Mouse (Mus musculus) liver, embryonic 13.5 days (tissue): ENCODE results near the gene Msrb2. TPM values are rescaled to one million over a fixed set of nuclear protein-coding genes. Genes with fewer than 3 reads are reported as not detected.

ENCODE experiments used
- ATAC-seq: fragments of 200-750 bp; cut with Nextera tagmentation; 2 replicates; pipeline ENCODE4 v1.8.0; 2017; ENCODE audit warnings: low read depth, mild to moderate bottlenecking, moderate number of reproducible peaks, moderate library complexity
- DNase-seq: peaks from one replicate; pipeline ENCODE4 v3.0.0; 2022
- H3K27ac ChIP-seq: fragments of 300-500 bp; sonication (generic); 2 replicates; pipeline ENCODE4 v1.5.1; 2015; ENCODE audit warnings: moderate library complexity, mild to moderate bottlenecking, inconsistent platforms
- H3K27me3 ChIP-seq: fragments of 300-500 bp; sonication (generic); 2 replicates; pipeline ENCODE4 v1.6.1; 2015; ENCODE audit warnings: mild to moderate bottlenecking, inconsistent platforms
- H3K36me3 ChIP-seq: fragments of 300-500 bp; sonication (generic); 2 replicates; pipeline ENCODE4 v1.6.1; 2015; ENCODE audit warnings: mild to moderate bottlenecking, inconsistent platforms
- H3K4me1 ChIP-seq: fragments of 300-500 bp; sonication (generic); replicated peaks from 2 replicates; pipeline ENCODE4 v1.6.1; 2015; ENCODE audit warnings: inconsistent platforms
- H3K4me2 ChIP-seq: fragments of 300-500 bp; sonication (generic); 2 replicates; pipeline ENCODE4 v1.6.1; 2015; ENCODE audit warnings: inconsistent platforms, mild to moderate bottlenecking, moderate library complexity
- H3K4me3 ChIP-seq: fragments of 300-500 bp; sonication (generic); replicated peaks from 2 replicates; pipeline ENCODE4 v1.5.1; 2015; ENCODE audit warnings: mild to moderate bottlenecking, inconsistent platforms
- H3K9ac ChIP-seq: fragments of 300-500 bp; sonication (generic); 2 replicates; pipeline ENCODE4 v1.6.1; 2015; ENCODE audit warnings: mild to moderate bottlenecking, inconsistent platforms
- H3K9me3 ChIP-seq: fragments of 300-500 bp; sonication (generic); replicated peaks from 2 replicates; pipeline ENCODE4 v1.6.1; 2016; ENCODE audit warnings: inconsistent platforms
- WGBS: fragments of 180-500 bp; shearing (Covaris S2); methylation state at CpG from one replicate; pipeline ENCODE4 v1.1.7; 2015; ENCODE audit not compliant: insufficient replicate concordance; 5-methylcytosine and 5-hydroxymethylcytosine counted together
- polyA plus RNA-seq: library from polyadenylated mRNA; unstranded; fragments of >200 nt; fragmentation: Nextera tagmentation; extraction: Ambion mirVana; gene quantifications from 2 replicates; pipeline ENCODE4 v1.2.1, GENCODE M21; 2015

The Msrb2 gene
- polyA plus RNA-seq, 1 experiment from 2014 or later: 10.6 TPM

DNA sequence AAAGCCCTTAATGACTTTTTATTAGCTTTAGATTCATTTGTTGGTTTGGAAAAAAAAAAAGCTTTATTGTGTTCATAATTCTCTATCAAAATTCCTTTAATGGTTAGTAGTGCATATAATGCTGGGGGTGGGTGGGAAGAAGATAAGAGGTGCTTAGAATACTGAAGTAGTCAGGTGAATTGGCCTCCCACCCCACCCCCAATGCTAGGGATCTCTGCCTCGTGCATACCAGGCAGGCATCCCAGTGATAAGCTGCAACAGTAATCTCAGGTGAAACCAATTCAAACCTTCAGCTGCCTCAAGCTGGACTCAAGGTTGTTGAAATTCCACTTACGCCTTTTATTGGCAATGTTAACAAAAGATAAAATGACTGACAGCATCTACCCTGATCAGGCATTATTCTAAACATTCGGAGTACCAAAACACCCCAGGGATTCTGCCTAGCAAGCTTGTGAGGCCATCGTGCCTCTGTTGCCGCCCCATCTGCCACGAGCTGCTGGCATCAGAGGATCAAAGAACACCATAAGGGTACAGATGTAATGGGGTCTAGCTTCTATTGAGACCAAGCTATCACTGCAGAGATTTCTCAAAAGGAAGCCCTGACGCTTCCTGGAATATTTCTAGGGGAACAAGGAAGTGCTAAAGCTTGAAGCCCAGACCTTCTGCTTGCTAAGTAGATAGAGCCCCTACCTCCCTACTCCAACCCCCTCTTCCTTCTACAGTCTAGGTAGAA is 19.3 kb downstream of the Msrb2 start:
- H3K9ac ChIP-seq: no peak overlapping the region
- no peak overlapping the region for H3K4me2 ChIP-seq
- 55% methylated on average over 7 of the region's 7 CpGs for WGBS
- H3K27me3 ChIP-seq: no peaks in the 10 kb centered on the region
- no peak overlapping the region for H3K4me3 ChIP-seq
- no peak for DNase-seq
- no peaks in the 10 kb centered on the region for H3K4me1 ChIP-seq
- no peaks in the 10 kb centered on the region for H3K36me3 ChIP-seq
- H3K9me3 ChIP-seq: no peaks in the 10 kb centered on the region
- no peak for ATAC-seq
- H3K27ac ChIP-seq: no peak overlapping the region

- Histone ChIP-seq H3K36me3 (no peaks in the 10 kb centered on the region), H3K27ac (no peak overlapping the region), H3K4me2 (no peak overlapping the region), H3K4me3 (no peak overlapping the region), H3K4me1 (no peaks in the 10 kb centered on the region), H3K9ac (no peak overlapping the region), H3K9me3 (no peaks in the 10 kb centered on the region), H3K27me3 (no peaks in the 10 kb centered on the region)
- DNase-seq (no peak), ATAC-seq (no peak)
- WGBS: 72% methylated on average over 3 of the region's 3 CpGs
Observed at GRCm38 (mm10) chr2:19391649-19392048, 20.4 kb downstream of the Msrb2 start.

DNA sequence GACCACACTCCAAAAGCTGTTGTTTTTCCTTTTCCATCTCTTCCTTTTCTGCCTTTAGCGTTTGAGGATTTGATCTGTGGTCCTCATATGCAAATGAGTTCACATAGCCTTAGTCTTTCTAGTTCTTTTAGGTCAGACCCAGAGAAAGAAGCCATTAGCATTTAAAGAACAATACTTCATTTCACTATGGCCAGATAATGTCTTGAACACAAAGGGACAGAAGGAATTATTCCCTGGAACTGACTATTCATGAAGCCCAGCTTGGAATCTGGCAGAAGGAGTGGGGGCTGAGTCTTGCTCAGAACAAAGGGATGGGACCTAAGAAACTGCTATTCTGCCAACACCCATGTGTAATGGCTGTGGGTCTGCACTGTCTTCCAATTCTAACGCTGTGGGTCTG is 21.6 kb downstream of the Msrb2 start:
- Histone ChIP-seq H3K9me3 (no peaks in the 10 kb centered on the region), H3K4me2 (no peak overlapping the region), H3K4me3 (no peak overlapping the region), H3K4me1 (no peaks in the 10 kb centered on the region), H3K27ac (no peak overlapping the region), H3K27me3 (no peaks in the 10 kb centered on the region), H3K9ac (no peak overlapping the region), H3K36me3 (peaks cover 4% of the 10 kb centered on the region; the same call in 1 of the 2 replicates)
- ATAC-seq (no peak), DNase-seq (no peak)
- 34% methylated on average over 2 of the region's 2 CpGs for WGBS

DNA sequence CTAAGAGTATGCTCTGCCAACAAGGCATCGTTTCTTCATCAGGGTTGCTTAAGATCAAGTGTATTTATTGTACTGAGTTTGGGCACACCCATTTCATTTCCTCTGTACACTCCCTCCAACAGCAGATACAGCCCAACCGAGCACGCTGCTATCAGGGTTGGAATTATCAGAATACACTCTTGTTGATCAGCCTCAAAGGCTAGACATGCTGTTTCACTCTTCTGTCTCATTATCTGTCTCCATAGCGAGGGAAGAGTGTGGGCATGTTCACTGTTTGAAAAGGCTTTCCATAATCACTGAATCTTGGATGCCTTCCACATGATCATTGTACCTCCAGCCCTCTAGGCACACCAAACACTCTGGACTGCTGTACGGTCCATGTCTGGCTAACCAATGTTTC is 34.2 kb downstream of the Msrb2 start:
- no peaks in the 10 kb centered on the region for H3K36me3 ChIP-seq
- ATAC-seq (peak; percentile 53; the same call in 1 of the 2 replicates), DNase-seq (no peak)
- H3K27ac ChIP-seq: no peak overlapping the region
- 30% methylated on average over 5 of the region's 5 CpGs for WGBS
- H3K4me1 ChIP-seq: no peaks in the 10 kb centered on the region
- H3K9me3 ChIP-seq: no peaks in the 10 kb centered on the region
- no peak overlapping the region for H3K9ac ChIP-seq
- no peak overlapping the region for H3K4me2 ChIP-seq
- H3K27me3 ChIP-seq: no peaks in the 10 kb centered on the region
- no peak overlapping the region for H3K4me3 ChIP-seq

DNA sequence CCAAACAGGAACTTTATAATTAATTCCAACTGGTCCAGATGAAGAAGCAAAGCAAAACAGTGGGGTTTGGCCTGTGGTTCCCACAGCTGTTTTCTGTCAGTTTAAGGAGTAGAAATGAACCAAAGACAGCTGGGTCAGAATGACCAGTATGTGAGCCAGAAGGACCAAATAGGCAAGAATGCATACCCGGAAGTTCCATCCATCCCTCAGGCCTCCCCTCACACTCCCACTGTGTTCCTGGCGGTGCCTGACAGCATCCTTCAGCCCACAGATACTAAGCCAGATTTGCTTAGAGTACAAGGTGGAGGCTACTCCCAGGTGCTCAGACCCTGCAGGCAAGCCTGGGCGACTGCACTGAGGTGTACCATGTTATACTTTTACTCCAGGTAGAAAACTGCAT is 35.3 kb downstream of the Msrb2 start:
- Histone ChIP-seq H3K9ac (no peak overlapping the region), H3K27me3 (no peaks in the 10 kb centered on the region), H3K36me3 (no peaks in the 10 kb centered on the region), H3K27ac (no peak overlapping the region), H3K4me2 (no peak overlapping the region), H3K4me3 (no peak overlapping the region), H3K9me3 (no peaks in the 10 kb centered on the region), H3K4me1 (no peaks in the 10 kb centered on the region)
- DNase-seq (no peak), ATAC-seq (no peak)
- WGBS: 53% methylated on average over 3 of the region's 3 CpGs

DNA sequence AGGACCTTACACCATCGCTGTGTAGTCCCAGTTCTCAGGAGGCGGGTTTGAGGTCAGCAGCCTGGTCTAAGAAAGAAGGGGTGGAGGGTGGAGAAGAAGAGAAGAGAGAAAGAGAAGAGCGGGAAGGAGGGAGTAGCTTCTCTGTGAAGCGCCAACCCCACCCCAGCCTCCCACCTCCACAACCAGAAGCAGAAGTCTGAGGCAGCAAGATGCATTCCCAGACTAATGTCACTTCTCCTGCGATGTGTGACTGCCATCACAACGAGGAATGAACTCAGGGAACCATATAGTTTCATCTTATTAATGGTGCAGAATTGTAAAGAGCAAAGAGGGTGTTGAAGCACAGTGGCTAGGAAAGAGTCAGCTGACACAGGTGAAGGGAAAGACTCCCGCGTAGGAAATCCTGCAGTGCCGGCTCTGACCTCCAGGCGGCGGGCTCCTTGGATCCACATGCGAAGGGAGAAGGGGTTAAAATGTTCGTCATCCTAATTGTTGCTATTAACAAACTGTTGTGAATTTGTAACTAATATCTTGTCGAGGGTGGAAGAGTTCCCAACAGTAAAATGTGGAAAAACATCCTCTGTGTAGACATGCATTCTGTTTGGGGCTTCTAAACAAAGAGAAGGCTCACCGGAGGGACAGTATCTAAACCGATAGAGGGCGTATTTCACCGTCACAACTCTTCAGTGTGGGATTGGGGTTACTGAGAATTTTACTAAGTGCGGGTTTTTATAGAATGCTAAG is 43.2 kb downstream of the Msrb2 start:
- Histone ChIP-seq H3K27me3 (no peaks in the 10 kb centered on the region), H3K36me3 (no peaks in the 10 kb centered on the region), H3K27ac (no peak overlapping the region), H3K9ac (no peak overlapping the region; the same call in 1 of the 2 replicates), H3K4me2 (peak overlapping the region; percentile 52), H3K4me1 (peaks cover 5% of the 10 kb centered on the region), H3K9me3 (no peaks in the 10 kb centered on the region), H3K4me3 (peak overlapping the region; percentile 12; the same call in 1 of the 2 replicates)
- no peak for ATAC-seq
- WGBS: 14% methylated on average over 19 of the region's 19 CpGs
- peak; percentile 40 for DNase-seq

- Histone ChIP-seq H3K4me1 (peaks cover 5% of the 10 kb centered on the region), H3K4me2 (peak overlapping the region; percentile 52), H3K4me3 (peak overlapping the region; percentile 12; the same call in 1 of the 2 replicates), H3K9me3 (no peaks in the 10 kb centered on the region), H3K27ac (no peak overlapping the region), H3K9ac (no peak overlapping the region; the same call in 1 of the 2 replicates), H3K36me3 (no peaks in the 10 kb centered on the region), H3K27me3 (no peaks in the 10 kb centered on the region)
- DNase-seq (peak; percentile 13), ATAC-seq (no peak)
- WGBS: 0% methylated on average over 6 of the region's 6 CpGs
Observed at GRCm38 (mm10) chr2:19415063-19415521, 43.9 kb downstream of the Msrb2 start.

DNA sequence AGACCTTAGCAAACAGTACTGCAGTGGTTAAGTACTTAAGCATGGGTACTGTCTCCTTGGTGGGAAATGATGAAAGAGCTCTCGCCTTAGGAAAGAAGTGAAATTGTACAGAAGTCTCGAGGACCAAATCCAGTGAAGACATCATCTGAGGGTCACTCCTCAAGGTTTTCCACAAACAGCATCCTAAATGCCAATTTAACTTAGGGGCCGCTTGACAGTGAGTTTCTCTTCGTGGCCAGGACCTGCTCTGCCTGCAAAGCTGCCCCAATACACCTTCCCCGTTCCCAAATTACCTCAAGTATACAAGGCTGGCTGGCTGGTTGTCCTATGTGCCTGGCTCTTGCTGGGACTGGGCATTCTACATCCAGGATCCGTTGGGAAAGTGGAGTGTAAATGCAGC is 44.8 kb downstream of the Msrb2 start:
- no peak for DNase-seq
- Histone ChIP-seq H3K27ac (no peak overlapping the region), H3K9me3 (no peaks in the 10 kb centered on the region), H3K36me3 (no peaks in the 10 kb centered on the region), H3K9ac (no peak overlapping the region), H3K4me3 (no peak overlapping the region), H3K4me1 (peaks cover 5% of the 10 kb centered on the region), H3K27me3 (no peaks in the 10 kb centered on the region), H3K4me2 (no peak overlapping the region)
- WGBS: 49% methylated on average over 6 of the region's 6 CpGs
- no peak for ATAC-seq

DNA sequence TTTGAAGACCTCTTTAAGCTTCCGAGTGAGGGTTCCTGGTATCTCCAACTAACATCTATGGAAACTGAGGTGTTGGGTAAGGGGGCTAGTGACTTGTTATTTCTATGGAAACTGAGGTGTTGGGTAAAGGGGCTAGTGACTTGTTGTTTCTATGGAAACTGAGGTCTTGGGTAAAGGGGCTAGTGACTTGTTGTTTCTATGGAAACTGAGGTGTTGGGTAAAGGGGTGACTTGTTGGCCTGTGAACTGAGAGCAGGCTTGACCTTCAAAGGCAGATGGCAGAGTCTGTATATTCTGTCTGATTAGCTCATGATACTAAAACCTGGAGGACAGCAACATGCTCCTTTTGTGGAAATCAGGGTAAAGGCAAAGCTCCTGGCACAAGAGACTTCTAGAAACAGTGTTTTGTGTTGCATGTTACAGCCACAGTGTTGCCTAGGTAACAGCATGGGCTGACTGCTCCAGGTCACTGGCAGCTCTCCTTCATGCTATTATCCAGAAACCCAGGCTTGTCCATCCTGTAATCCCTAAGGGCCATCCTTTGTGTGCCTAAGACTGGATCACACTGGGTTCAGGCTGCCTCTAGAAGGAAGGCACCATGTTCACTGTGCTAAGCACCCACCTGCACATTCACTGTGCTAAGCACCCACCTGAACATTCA is 48.6 kb downstream of the Msrb2 start:
- Histone ChIP-seq H3K9me3 (no peaks in the 10 kb centered on the region), H3K4me1 (peaks cover under 1% of the 10 kb centered on the region), H3K9ac (no peak overlapping the region), H3K27me3 (0 out of 2 replicates have a peak, but pooled peaks cover 7% of the 10 kb centered on the region), H3K27ac (no peak overlapping the region), H3K36me3 (no peaks in the 10 kb centered on the region), H3K4me3 (no peak overlapping the region), H3K4me2 (no peak overlapping the region)
- no peak for ATAC-seq
- 44% methylated on average over 1 of the region's 1 CpGs for WGBS
- no peak for DNase-seq

DNA sequence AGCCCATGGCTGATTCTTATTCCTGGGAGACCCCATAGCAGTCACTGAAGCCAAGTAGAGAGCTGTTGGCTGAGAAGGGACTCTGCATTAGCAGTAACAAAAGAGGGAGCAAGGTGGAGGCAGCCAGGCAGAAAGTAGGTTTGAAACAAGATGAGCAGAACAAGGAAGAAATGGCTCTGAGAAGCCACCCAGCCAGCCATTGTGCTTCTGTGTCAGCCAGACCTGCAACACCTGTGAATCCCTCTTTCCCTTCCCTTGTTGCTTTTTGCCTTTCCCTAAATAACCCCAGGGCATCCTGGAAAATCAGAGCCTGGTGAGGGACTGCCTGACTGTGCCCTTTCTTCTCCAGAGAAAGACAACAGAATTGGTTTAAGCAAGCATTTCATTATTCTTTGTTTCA is 51.0 kb downstream of the Msrb2 start:
- no peak for ATAC-seq
- no peak for DNase-seq
- Histone ChIP-seq H3K4me3 (no peak overlapping the region), H3K4me1 (no peaks in the 10 kb centered on the region), H3K27ac (no peak overlapping the region), H3K9ac (no peak overlapping the region), H3K27me3 (0 out of 2 replicates have a peak, but pooled peaks cover 13% of the 10 kb centered on the region), H3K9me3 (no peaks in the 10 kb centered on the region), H3K36me3 (no peaks in the 10 kb centered on the region), H3K4me2 (no peak overlapping the region)

DNA sequence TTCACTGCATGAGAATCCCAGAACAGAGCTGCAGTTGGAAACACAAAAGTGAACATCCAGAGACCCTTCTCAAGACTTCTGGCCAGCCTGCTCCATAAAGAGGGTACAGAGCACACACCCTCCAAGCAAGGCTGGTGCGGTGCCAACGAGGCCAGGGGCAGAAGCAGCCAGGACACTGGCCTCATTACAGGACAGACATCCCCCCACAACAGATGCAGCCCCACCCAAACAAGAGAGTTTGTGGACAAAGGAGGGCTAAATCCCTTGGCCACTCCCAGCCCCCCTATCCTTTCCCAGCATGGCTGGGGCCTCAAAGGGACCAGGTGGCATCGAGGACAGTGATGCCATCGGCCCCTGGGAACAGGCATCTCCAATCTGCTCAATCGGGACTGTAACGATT is 51.8 kb downstream of the Msrb2 start:
- no peak overlapping the region for H3K4me2 ChIP-seq
- no peaks in the 10 kb centered on the region for H3K9me3 ChIP-seq
- H3K27ac ChIP-seq: no peak overlapping the region
- H3K27me3 ChIP-seq: 0 out of 2 replicates have a peak, but pooled peaks cover 18% of the 10 kb centered on the region
- ATAC-seq: no peak
- WGBS: 70% methylated on average over 6 of the region's 6 CpGs
- no peak for DNase-seq
- H3K9ac ChIP-seq: no peak overlapping the region
- H3K36me3 ChIP-seq: no peaks in the 10 kb centered on the region
- H3K4me1 ChIP-seq: no peaks in the 10 kb centered on the region
- H3K4me3 ChIP-seq: no peak overlapping the region
